Mouse (Mus musculus) gastrocnemius, postnatal 25 days (tissue): Measurements from ENCODE around the gene Phospho2. TPM values are rescaled to one million over a fixed set of nuclear protein-coding genes. Genes with fewer than 3 reads are reported as not detected.
"Not testable (repeated sequence)": the region's sequence is repeated elsewhere in the genome, so short reads cannot be mapped to it uniquely, and the experiment has no call there.

Source experiments
- DNase-seq: peaks from one replicate; pipeline ENCODE4 v3.0.0; 2022
- long read RNA-seq, 2 experiments: library from polyadenylated mRNA; stranded (forward); transcript quantifications; one replicate each; pipeline ENCODE4 v2.0.0; 2021
- total RNA-seq, 2 experiments: library from RNA; stranded (reverse); gene quantifications; 1 replicate in 1 of 2; 2 replicates in 1 of 2; pipeline ENCODE4 v1.2.3; 2021

The Phospho2 gene
- total RNA-seq, result 10 to 100 TPM; 15.1 to 17.3 TPM
- long read RNA-seq, experiment 1, transcript Phospho2-202 (4 exons, 2,194 nt), result minor isoform, 5 of 32 reads
- long read RNA-seq, experiment 1, transcript Phospho2-201 (4 exons, 2,260 nt), result major isoform, 20 of 32 reads
- long read RNA-seq, experiment 1, partial matches to known transcripts, result 0 of 32 reads
- long read RNA-seq, experiment 1, other reads (novel, unspliced or antisense), result 6 of 32 reads
- long read RNA-seq, experiment 2, transcript Phospho2-201 (4 exons, 2,260 nt), result major isoform, 36 of 46 reads
- long read RNA-seq, experiment 2, partial matches to known transcripts, result 0 of 46 reads
- long read RNA-seq, experiment 2, other reads (novel, unspliced or antisense), result 6 of 46 reads

GRCm38 (mm10) chr2:69789429-69790069 lies at the start of gene Phospho2, which contains the start of gene Ccdc173:
Phospho2 (plus strand) TSS chr2:69789623.
Ccdc173 (minus strand) TSS chr2:69789575.
- peak; percentile 97 for DNase-seq

GRCm38 (mm10) chr2:69745091-69745490 lies 44.3 kb upstream of the Phospho2 start:
- no peak for DNase-seq

GRCm38 (mm10) chr2:69760980-69761379 lies 28.4 kb upstream of the Phospho2 start:
- no peak for DNase-seq

GRCm38 (mm10) chr2:69763340-69763739 lies 26.1 kb upstream of the Phospho2 start:
- DNase-seq, result no peak

GRCm38 (mm10) chr2:69764716-69765115 lies 24.7 kb upstream of the Phospho2 start:
- DNase-seq, result no peak

- DNase-seq, result no peak
Measured at GRCm38 (mm10) chr2:69773331-69773730, 16.1 kb upstream of the Phospho2 start.

- DNase-seq, result no peak
Measured at GRCm38 (mm10) chr2:69777985-69778835, 11.2 kb upstream of the Phospho2 start.

GRCm38 (mm10) chr2:69778836-69779177 lies 10.6 kb upstream of the Phospho2 start:
- no peak for DNase-seq

GRCm38 (mm10) chr2:69788974-69789373 lies 449 bp upstream of the Phospho2 start:
- no peak for DNase-seq

GRCm38 (mm10) chr2:69790285-69790684 lies 862 bp downstream of the Phospho2 start:
- peak; percentile 77 for DNase-seq

- DNase-seq, result no peak
Measured at GRCm38 (mm10) chr2:69790722-69791121, 1.3 kb downstream of the Phospho2 start.

- DNase-seq, result peak; percentile 67
Measured at GRCm38 (mm10) chr2:69802911-69803312, 13.5 kb downstream of the Phospho2 start.

- DNase-seq, result no peak
Measured at GRCm38 (mm10) chr2:69803756-69804155, 14.3 kb downstream of the Phospho2 start.

- not testable (repeated sequence) for DNase-seq
Measured at GRCm38 (mm10) chr2:69804663-69805062, 15.2 kb downstream of the Phospho2 start.

GRCm38 (mm10) chr2:69810169-69810568 lies 20.7 kb downstream of the Phospho2 start:
- DNase-seq, result no peak

GRCm38 (mm10) chr2:69811349-69811748 lies 21.9 kb downstream of the Phospho2 start:
- DNase-seq, result not testable (repeated sequence)

- DNase-seq, result no peak
Measured at GRCm38 (mm10) chr2:69816575-69816974, 27.2 kb downstream of the Phospho2 start.

- DNase-seq, result no peak
Measured at GRCm38 (mm10) chr2:69818350-69819085, 29.1 kb downstream of the Phospho2 start.

GRCm38 (mm10) chr2:69820201-69820600 lies 30.8 kb downstream of the Phospho2 start:
- DNase-seq, result no peak

GRCm38 (mm10) chr2:69821711-69822110 lies 32.3 kb downstream of the Phospho2 start, which contains the start of gene Klhl23:
Klhl23 (plus strand) TSS chr2:69821944.
- DNase-seq, result no peak

GRCm38 (mm10) chr2:69822361-69823128 lies 33.1 kb downstream of the Phospho2 start:
- DNase-seq, result peak; percentile 30
